Mouse (Mus musculus) liver, embryonic 14.5 days (tissue): Measurements from ENCODE around the gene Casp7.

Experiments used
- CTCF ChIP-seq: IDR thresholded peaks from 2 replicates; pipeline ENCODE4 v1.5.1; 2016; ENCODE audit warnings: antibody characterized with exemption, low read depth, control low read depth
- EP300 ChIP-seq: IDR thresholded peaks from 2 replicates; pipeline ENCODE4 v1.6.1; 2016; ENCODE audit warnings: antibody characterized with exemption, low read depth

DNA sequence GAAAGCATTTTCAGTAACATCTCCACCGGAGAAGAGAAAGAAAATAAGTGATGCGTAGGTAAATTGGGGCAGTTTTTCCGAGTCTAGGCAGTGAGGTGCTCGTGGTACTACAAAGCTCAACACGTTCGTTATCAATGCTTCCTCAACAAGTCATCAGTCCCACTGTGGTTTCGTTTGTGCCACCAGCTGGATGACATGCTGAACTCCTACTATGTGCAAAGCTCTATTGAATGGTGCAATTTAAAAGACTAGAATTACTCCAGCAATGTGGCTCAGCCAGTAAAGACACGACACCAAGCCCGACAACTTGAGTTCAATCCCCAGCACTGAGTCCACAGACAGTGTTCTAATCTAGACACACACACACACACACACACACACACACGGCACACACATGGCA is 10.8 kb upstream of the Casp7 start:
- no peak for TF ChIP-seq EP300
- no peak for TF ChIP-seq CTCF
